Mouse (Mus musculus) erythroblast, embryonic 14.5 days (primary cell): ENCODE measurements around the gene Magi2.

Source experiments
- GATA1 ChIP-seq: IDR thresholded peaks from 2 replicates; pipeline ENCODE4 v1.6.1; 2012; ENCODE audit warnings: low read length, inconsistent platforms, mixed read lengths
- TAL1 ChIP-seq: IDR thresholded peaks from 3 replicates; pipeline ENCODE4 v1.6.1; 2012; ENCODE audit warnings: low read length, inconsistent platforms, mixed read lengths

GRCm38 (mm10) chr5:19822502-19822901 lies 595.7 kb downstream of the Magi2 start:
- TF ChIP-seq TAL1 (no peak), GATA1 (no peak)
